Mouse (Mus musculus) liver, postnatal 0 days (tissue): ENCODE measurements around the gene Myh6.

Experiments used
- CTCF ChIP-seq: sonication (generic); IDR thresholded peaks from 2 replicates; pipeline ENCODE4 v1.5.1; 2016; ENCODE audit warnings: antibody characterized with exemption, low read depth
- EP300 ChIP-seq: IDR thresholded peaks from 2 replicates; pipeline ENCODE4 v1.6.1; 2016; ENCODE audit warnings: antibody characterized with exemption, low read depth, mild to moderate bottlenecking

DNA sequence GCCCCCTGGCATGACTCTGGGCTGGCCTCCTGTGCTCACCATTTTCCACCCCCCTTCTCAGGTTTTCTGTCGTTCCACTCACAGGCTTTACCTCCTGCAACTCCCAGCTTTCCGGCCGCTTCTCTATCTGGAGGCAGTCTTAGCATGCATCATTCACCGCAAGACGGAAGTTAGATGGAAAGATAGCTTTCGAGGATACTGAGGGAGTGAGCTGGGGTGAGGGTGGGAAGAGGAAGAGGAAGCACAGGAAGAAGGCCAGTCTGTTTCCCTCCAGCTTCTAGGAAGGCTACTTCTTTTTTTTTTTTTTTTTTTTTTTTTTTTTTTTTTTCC lies 29.9 kb downstream of the Myh6 start:
- TF ChIP-seq CTCF (no peak), EP300 (no peak)
